Mouse (Mus musculus) skeletal muscle tissue, adult 2 months (tissue): ENCODE measurements at regions not wholly inside any gene's neighbourhood (a gene's known extent, or its start where the extent isn't known, plus 50 kb on each side); places are given as distances from the start of the nearest gene placed in this dataset.
A peak's percentile ranks its signal among the peaks of the same experiment; 100 is the strongest.

ENCODE experiments used
- DNase-seq: peaks from one replicate; pipeline ENCODE4 v3.0.0-alpha.2; 2012; ENCODE audit warnings: low read depth, low spot score

DNA sequence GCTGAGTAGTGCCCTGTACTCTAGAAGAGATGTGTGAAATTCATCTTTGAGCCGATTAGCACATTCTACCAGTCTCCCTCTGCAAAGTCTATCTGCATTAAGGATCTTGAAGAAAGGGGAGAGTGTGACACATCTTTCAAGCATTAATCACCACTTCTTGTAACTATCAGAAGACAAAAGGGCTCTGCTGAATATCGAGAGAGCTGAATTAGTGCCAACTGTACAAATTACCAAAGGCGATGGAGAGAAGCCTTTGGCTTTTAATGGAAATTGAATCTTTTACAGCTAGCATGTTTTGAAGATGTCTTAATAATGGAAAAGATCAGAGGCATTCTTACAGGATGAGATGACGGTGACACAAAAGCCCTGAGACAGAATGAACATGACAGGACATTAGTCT, 97.2 kb upstream of the Pam start:
- DNase-seq, result no peak

GRCm38 (mm10) chr1:98192044-98192484, 96.6 kb upstream of the Pam start:
- DNase-seq, result no peak

DNA sequence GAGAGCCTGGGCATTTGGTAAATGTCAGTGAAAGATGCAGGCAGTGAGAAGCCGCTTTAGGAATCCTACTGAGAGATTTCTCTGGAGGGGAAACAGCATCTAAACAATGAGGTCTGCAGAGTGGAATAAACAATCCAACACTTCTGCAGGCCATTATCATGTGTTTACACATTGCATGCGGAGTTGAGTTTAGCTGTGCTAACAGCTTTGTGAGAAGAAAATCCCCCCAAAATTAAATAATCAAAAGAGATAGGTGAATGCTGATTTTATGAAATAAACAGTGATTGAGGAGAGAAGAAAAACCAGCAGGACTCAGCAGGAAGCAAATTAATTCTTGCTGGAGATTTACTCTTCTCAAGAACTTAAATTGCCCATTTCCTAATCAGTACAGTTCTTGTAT, 95.9 kb upstream of the Pam start:
- no peak for DNase-seq

DNA sequence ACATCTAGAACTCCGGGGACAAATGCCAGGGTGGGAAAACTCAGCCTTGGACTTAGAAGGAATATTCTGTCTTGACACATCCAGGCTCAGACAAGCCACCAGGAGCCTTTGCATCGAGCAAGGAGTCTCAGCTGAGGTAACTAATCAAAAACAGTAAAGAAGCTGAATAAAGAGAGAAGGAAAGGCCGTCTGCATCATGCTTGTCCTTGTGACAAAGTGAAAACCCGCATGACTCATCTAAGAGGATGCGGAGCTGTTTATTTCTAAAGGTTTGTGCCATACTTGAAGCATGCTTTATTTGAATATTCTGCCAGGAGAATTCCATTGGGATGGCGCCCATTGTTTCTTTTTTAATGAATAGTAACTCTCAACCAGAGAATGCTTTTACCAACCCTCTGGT, 95.3 kb upstream of the Pam start:
- DNase-seq, result no peak

DNA sequence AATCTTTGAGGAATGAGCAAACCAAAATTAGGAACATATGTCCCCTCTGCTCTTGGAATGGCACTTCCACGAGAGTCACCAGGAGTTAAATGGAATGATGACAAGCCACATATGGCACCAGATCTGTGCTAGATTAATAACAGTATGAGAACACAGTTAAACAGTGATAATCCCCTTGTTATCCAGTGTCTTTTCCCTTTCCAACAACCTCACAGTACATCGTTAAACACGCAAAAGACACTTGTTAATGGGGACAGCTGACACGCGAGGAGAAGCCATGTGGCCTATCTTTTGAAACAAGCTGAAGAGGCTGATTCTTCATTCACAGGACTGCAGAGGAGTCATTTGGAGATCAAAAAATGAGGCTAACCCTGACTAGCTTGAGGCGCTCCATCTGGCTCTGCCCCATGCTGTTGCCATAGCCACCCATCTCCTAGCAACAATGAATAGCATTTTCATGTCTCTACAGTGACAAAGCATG, 94.6 kb upstream of the Pam start:
- DNase-seq, result no peak

DNA sequence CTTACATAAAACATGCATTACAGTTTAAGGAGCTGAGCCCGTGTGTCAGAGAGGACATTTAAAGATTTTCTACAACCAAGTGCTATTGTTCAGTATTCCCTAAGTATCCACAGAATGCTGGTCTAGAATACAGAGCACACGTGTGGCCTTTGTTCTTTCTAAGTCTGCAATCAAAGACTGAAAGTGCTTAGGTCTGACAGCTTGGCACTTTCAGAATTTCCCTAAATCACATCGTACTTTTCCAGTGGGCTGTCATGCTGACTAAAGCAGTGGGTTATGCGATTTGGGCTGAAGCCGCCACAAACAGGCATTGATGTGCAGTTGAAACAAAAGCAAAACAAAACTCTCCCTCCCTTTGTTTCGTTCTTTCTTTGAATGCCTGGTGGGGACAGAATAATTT, 84.9 kb upstream of the Pam start:
- DNase-seq, result no peak

DNA sequence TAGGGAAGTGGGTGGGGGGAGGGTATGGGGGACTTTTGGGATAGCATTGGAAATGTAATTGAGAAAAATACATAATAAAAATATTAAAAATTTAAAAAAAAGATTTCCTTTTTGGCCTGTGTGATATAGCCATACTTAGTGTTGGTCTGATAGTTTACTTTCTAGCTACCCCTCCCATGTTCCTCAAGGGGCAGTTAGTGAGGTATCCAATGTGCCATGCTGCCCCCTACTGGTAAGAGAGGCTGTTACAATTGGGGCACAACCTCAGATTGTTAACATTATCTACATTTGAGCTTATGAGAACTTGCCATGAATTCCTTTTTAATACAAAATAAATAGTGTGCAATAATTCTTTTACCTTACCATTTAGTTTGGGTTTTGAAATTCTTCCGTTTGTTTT, 83.6 kb upstream of the Pam start:
- peak; percentile 3 for DNase-seq

DNA sequence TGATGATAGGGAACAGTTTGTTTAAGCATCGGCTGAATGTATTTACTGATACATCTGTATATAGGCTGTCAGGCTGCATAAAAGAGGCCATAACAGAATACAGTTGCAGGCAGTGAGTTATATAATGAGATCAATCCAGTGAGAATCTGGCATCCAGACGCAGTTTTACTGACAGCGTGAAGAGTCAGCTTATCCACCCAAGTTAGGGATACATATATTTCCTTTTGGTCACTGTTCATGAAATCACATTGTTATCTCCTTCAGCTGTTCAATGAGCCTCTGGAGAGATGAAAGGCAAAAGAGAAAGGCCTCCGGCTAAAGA, 79.3 kb upstream of the Pam start:
- DNase-seq, result no peak

DNA sequence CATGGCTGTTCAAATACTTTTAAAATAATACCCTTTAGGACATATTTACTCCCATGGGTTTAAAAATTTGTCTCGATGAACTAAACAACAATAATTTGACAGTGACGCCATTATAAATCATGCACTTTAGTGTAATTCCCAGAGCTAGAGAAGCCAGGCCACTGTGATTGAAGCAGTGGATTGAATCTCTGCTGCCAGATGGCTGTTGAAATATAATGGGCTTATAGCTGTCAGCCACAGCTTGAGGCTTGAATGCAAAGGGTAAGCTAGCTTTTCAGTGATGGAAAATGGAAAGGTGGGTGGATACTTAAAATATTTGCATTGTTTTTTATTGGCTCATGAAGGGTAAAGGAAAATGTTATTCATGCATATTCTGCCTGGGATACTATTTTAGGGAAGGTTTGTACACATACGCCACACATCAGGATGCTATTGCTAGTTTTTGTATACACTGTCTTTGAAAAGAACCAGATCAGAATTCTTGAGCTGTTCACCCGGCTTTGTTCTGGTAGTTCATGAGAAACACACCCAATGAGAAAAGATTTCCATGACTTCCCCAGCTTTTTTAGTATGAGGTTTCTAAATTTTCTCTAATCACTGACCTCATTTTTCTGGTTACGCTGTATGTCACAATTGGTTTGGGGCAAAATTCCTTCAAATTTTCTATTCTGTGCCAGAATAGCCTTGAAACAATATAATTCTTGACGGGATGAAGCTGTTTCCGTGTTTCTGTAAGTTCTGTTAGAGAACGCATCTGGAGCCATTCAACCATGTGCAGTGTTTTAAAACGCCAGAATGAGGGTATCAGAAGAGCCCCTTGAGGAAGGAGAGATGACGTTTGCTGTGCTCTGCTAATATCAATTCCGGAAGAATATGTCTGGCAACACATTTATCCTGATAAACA, 78.7 kb upstream of the Pam start:
- DNase-seq, result no peak

- DNase-seq, result no peak
These were observed 78.0 kb upstream of the Pam start for GRCm38 (mm10) chr1:98173431-98173830.

DNA sequence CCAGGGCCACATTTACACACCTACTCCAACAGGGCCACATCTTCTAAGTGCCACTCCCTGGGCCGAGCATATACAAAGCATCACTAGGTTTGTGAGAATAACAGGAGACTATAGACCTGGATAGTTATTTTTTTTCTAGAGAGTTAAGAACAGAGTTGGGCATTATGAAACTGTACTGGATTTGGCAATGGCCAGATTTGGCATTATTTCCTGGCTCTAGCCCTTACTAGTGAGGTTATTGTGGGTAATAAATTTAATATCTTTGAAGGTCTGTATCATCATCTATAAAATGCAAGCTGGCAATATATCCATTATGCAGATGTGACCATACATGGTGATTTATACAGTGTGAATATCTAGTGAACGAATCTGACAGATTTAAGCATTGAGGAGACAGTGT, 75.8 kb upstream of the Pam start:
- no peak for DNase-seq

- DNase-seq, result no peak
These were observed 73.9 kb upstream of the Pam start for GRCm38 (mm10) chr1:98169352-98169751.

- no peak for DNase-seq
These were observed 72.4 kb upstream of the Pam start for GRCm38 (mm10) chr1:98167800-98168199.

GRCm38 (mm10) chr1:98162639-98162927, 67.1 kb upstream of the Pam start:
- no peak for DNase-seq

GRCm38 (mm10) chr1:98161882-98162638, 66.6 kb upstream of the Pam start:
- DNase-seq, result no peak

DNA sequence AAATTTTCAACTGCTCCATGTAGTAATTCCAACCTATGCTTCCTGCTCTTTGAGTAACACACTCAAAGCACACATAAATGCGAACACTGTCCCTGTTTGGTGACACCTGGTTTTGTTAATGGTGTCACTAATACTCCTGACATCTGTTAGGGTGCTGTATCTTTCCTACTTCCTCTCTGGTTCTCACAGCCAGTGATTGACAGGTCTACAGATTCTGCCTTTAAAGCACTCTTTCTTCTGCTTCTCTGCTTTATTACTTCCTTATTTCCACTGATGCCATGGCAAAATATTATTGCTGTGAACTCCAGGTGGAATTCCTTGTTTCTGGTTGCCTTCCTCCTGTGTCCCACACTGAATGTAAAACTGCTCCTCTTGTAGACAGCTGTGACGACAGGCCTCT, 63.5 kb upstream of the Pam start:
- no peak for DNase-seq

DNA sequence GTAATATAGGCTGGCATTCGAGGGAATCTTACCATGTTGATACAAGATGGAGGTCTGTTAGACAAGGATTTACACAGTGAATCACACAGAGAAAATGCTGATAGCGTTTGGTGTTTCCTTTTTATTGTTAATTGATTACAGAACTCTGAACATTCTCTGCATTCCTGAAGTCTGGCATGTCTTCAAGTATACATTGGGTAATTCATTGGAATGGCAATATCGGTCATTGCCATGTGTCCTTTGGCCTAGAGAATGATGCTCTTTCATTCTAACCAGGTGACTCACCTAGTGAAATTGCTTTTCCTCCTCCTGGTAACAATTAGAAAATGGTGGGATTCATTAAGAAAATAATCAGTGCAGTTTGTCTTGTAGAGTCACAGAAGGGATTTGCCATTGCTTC, 51.9 kb upstream of the Pam start:
- no peak for DNase-seq
